Mouse (Mus musculus) stomach, adult 2 months (tissue): ENCODE measurements around the gene Dennd1c. TPM values are rescaled to one million over a fixed set of nuclear protein-coding genes. Genes with fewer than 3 reads are reported as not detected.

Source experiments
- polyA plus RNA-seq: library from polyadenylated mRNA; depleted of rRNA; stranded (reverse); fragments of >200 nt; gene quantifications from 2 replicates; pipeline ENCODE4 v1.2.3, GENCODE M21; 2012; rRNA removed

The Dennd1c gene
- 1.1 and 1.8 TPM in 2 replicates for polyA plus RNA-seq

DNA sequence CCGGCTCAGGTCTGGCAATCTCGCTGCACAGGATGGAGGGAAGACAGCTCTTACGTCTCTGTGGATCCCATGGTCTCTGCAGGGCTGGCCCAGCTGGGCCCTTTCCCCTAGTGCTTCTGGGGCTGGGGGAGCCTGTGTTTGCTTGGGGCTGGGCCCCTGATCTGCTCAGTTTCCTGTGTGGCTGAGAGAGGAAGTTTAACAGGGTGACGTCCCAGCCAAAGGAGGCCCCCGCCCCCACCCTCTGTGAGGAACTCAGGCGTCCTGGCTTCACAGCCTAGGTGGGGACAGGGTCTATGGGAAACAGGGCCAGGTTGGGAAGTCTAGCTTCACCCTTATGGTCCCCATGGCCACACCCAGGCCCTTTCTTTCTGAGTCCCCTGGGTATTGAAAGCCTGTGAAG lies at the start of gene Dennd1c:
Dennd1c (minus strand) TSS at position 179 of the 400 bp plus-strand sequence.

DNA sequence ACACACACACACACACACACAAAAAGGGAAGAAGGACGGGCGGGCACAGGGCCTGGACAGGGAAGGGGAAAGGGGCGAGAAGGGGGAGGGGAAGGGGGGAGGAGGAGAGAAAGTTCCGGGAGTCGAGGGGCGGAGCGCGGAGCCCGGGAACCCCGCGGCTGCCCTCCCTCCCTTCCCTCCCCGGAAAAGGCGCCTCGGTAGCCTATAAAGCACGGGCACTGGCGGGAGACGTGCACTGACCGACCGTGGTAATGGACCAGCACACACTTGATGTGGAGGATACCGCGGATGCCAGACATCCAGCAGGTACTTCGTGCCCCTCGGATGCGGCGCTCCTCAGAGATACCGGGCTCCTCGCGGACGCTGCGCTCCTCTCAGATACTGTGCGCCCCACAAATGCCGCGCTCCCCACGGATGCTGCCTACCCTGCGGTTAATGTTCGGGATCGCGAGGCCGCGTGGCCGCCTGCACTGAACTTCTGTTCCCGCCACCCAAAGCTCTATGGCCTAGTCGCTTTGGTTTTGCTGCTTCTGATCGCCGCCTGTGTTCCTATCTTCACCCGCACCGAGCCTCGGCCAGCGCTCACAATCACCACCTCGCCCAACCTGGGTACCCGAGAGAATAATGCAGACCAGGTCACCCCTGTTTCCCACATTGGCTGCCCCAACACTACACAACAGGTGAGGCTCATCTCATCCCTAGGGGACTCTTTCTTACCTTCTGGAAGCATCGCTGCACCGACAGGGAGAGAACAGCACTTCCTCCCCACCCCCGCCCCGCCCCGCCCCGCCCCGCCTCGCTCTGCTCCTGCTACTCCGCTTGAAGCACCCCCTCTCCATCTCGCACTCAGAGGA lies 27.1 kb upstream of the Dennd1c start, which contains the start of gene Tnfsf9:
Tnfsf9 (plus strand) TSS at position 145 of the 854 bp plus-strand sequence.

DNA sequence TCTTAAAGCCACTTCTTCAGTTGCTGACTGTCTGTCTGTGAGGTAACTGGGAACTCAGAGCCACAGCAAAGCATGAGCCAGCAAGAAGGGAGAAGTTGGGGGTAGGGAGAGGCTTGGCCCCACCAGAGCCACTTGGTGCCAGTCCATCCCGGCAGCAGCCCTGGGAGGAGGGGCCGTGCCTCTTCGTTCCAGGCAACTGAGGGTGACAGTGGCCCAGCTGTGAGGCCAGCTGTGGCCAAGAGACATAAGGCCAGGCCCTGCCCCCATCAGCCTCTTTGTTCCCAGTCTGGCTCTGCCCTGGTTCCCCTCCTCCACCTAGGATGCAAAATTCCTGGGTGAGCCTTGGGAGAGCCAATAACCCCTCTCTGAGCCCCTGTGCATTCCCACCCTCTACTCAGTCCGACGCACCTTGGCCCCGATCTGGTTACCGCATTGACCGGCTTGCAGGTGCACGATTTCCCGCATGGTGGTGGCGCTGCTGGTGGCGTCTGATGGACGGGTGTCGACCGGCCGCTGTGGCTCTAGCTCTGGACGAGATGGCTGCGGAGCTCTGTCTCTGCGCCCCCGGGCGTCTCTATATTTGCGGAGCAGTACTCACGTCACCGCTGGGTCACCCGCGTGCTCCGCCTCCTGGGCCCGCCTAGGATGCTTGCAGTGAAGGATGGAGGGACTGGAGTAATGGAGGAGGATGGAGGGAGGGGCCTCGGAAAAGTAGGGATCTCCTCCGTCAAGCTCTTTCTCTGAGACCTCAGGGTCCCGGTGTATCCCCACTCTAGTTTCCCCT lies 8.9 kb upstream of the Dennd1c start, which contains the start of gene Tubb4a:
Tubb4a (minus strand) TSS at position 734 of the 784 bp plus-strand sequence.

DNA sequence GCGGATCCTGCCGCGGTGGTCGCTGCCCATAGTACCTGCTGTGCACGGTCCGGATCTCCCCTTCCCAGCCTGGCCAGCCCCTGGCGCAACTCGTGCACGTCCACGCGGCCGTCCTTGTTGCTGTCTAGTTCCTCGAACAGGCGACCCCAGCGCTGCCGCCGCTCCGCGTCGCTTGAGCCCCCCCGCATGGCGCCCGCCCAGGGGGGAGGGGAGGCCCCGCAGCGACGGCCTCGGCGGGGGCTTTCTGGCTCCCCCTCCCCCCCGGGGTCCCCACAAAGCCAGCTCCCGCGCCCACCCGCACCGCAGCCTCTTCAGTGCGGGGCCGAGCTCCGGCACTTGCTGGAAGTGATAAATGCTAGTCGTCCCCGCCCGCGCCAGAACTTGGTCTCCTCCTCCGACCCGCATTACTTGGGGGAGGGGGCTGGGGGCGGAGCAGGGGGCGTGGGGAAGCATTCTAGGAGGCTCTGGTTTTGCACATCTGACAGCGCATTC lies 18.8 kb downstream of the Dennd1c start, which contains the start of gene Slc25a23:
Slc25a23 (minus strand) TSS at position 378 of the 492 bp plus-strand sequence.

GRCm38 (mm10) chr17:57058891-57059485 lies 19.3 kb downstream of the Dennd1c start, which contains the start of gene Crb3:
Crb3 (plus strand) TSS chr17:57059105.

GRCm38 (mm10) chr17:57041554-57041953 lies 36.8 kb downstream of the Dennd1c start, which contains the start of gene Slc25a41:
Slc25a41 (minus strand) TSS chr17:57041654.

DNA sequence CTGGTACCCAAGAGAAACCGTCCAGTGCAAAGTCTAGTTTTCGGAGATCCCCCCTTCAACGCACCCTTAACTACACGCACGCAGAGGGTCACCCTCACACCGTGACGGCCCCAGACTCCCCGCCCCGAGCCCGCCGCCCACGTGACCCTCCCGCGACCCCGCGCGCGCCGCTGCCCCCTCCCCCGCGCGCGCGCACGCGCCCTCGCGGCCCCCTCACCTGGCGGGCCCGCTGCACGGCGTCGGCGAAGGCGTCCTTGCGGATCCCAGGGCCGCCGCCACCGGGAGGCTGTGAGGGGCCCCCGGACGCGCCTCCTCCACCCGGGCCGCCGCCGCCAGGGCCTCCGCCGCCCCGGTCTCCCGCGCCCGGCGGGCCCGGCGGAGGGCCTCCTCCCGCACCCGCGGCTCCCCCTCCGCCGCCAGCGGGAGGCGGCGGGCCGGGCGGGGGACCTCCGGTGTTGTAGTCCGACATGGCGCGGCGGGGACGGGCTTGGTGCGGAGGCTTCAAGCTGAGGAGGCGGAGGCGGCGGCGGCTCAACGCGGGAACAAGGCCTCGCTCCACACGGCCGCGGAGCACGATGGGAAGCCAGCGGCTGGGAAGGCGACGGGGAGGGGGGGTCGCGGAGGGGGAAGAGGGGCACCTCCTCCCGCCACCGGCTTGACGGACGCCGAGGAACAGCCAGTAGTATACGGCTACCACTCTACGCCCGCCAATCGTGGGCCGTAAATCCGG lies 47.2 kb downstream of the Dennd1c start, which contains the start of gene Khsrp:
Khsrp (minus strand) TSS at position 592 of the 730 bp plus-strand sequence.

Other genes with a start within 250 kb of the Dennd1c start
- gene Rfx2, start 247.5 kb downstream of the Dennd1c start, polyA plus RNA-seq: 10.5 and 10.9 TPM in 2 replicates
- not detected in 2 replicates for gene Acsbg2, start 204.1 kb downstream of the Dennd1c start, polyA plus RNA-seq
- gene 1700061G19Rik, start 203.0 kb downstream of the Dennd1c start, polyA plus RNA-seq: 0.18 and 0.25 TPM in 2 replicates
- 24.1 and 27.8 TPM in 2 replicates for gene Mllt1, start 143.1 kb downstream of the Dennd1c start, polyA plus RNA-seq
- gene Acer1, start 96.4 kb downstream of the Dennd1c start, polyA plus RNA-seq: 23.5 and 26.4 TPM in 2 replicates
- 92.3 and 119 TPM in 2 replicates for gene Clpp, start 88.2 kb downstream of the Dennd1c start, polyA plus RNA-seq
- gene Alkbh7, start 81.2 kb downstream of the Dennd1c start, polyA plus RNA-seq: 29.2 and 45.8 TPM in 2 replicates
- not detected in 2 replicates for gene Pspn, start 78.5 kb downstream of the Dennd1c start, polyA plus RNA-seq
- gene Gtf2f1, start 67.2 kb downstream of the Dennd1c start, polyA plus RNA-seq: 19.6 and 20.1 TPM in 2 replicates
- not detected in 2 replicates for gene Gm17949, start 67.0 kb downstream of the Dennd1c start, polyA plus RNA-seq
- gene Khsrp, start 47.0 kb downstream of the Dennd1c start, polyA plus RNA-seq: 44.9 and 45.0 TPM in 2 replicates
- 0.10 TPM in 1 of 2 replicates, not detected in the other for gene Slc25a41, start 36.9 kb downstream of the Dennd1c start, polyA plus RNA-seq
- gene Crb3, start 19.4 kb downstream of the Dennd1c start, polyA plus RNA-seq: 122 and 141 TPM in 2 replicates
- 25.5 and 25.6 TPM in 2 replicates for gene Slc25a23, start 18.7 kb downstream of the Dennd1c start, polyA plus RNA-seq
- gene Tubb4a, start 9.3 kb upstream of the Dennd1c start, polyA plus RNA-seq: 3.5 and 5.0 TPM in 2 replicates
- 1.9 and 3.0 TPM in 2 replicates for gene Tnfsf9, start 26.8 kb upstream of the Dennd1c start, polyA plus RNA-seq
- 0.24 TPM in 1 of 2 replicates, not detected in the other for gene Cd70, start 71.3 kb upstream of the Dennd1c start, polyA plus RNA-seq
- 0.31 and 0.60 TPM in 2 replicates for gene Tnfsf14, start 115.7 kb upstream of the Dennd1c start, polyA plus RNA-seq
- gene C3, start 149.6 kb upstream of the Dennd1c start, polyA plus RNA-seq: 20.4 and 33.8 TPM in 2 replicates
- gene Gpr108, start 169.9 kb upstream of the Dennd1c start, polyA plus RNA-seq: 36.4 and 37.2 TPM in 2 replicates
- 14.8 and 18.3 TPM in 2 replicates for gene Trip10, start 170.9 kb upstream of the Dennd1c start, polyA plus RNA-seq
- 0.59 and 0.63 TPM in 2 replicates for gene Vav1, start 200.6 kb upstream of the Dennd1c start, polyA plus RNA-seq